Comparison of ENCODE assay signal across 9 mouse cellular contexts in the genomic region with DNA sequence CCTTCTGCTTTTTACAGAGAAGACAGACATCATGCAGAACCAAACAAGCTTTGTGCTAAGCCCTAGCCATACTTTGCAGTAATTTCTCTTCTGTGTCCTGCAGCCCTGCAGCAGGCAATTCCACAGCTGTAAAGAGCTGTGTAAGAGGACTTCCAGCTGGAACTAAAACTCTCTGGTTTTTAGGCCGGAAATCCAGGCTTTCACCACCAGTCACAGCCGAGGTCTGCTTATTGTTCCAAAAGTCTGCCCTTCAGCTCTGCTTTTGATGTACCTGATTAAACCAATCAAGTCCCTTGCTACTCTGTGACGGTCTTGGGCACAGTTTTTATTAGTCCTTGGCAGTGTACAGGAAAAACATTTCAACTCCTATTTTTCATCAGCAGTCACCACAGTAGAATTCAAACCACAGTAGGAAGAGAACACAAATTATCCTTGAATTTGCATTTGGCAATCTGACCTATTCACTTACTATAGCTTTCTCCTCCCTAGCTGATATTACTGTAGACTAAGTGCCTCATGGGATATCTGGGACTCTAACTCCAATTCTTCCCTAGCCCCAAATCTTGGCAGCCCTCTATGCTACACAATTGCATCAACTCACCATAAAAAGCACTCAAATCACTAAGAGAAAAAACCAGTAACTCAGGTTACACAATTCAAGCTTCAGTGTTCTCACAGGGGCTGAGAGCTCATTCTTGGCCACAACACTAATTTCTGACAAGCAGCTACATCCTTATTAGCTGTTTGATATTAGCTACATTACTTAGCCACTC. TPM values are rescaled to one million over a fixed set of nuclear protein-coding genes. Genes with fewer than 3 reads are reported as not detected.
DNase-seq lines count a peak whose midpoint lies in the region; ATAC-seq and TF ChIP-seq lines count a peak whose summit lies in the region.
"Had no signal": no experiment of that assay in that cellular context is flagged by ENCODE, and none has a peak within 500 bp of the region (broad histone marks: within the 10 kb centered on the region; RNA-seq: fewer than 3 reads in every experiment).

No protein-coding gene starts in this region.

- no peaks in the 10 kb centered on the region for H3K9me3 ChIP-seq in intestine, embryonic 15.5 days
- no peaks in the 10 kb centered on the region for H3K9me3 ChIP-seq in lung, embryonic 16.5 days (ENCODE audit: control insufficient read depth, low read length)

- ATAC-seq in intestine, embryonic 15.5 days, result 0 out of 2 replicates have a peak, but pooled peaks have one; percentile 9
- ATAC-seq in lung, embryonic 16.5 days (ENCODE audit: low read depth), result peak; percentile 74
- ATAC-seq: CD4-positive, CD25-positive, alpha-beta regulatory T cell, adult 4 months had no signal

- TF ChIP-seq EP300 in heart, adult 2 months (IDR thresholded peaks at IDR 0.05; ENCODE audit: insufficient read depth, low read depth, low read length), result no peak

- peaks cover 10% of the 10 kb centered on the region for H3K79me2 ChIP-seq in heart, adult 2 months (replicated peaks; ENCODE audit: control insufficient read depth, insufficient read depth, low read length)

- TF ChIP-seq CTCF in heart, adult 2 months (IDR thresholded peaks at IDR 0.05), result no peak

- H3K4me2 ChIP-seq in intestine, embryonic 15.5 days (replicated peaks), result no peak overlapping the region
- H3K4me2 ChIP-seq in lung, embryonic 16.5 days (ENCODE audit: low read depth, low read length), result 0 out of 2 replicates have a peak overlapping the region, but pooled peaks have one; percentile 48

- H3K4me1 ChIP-seq in heart, adult 2 months (ENCODE audit: control insufficient read depth, insufficient read depth, low read length), result peaks cover 16% of the 10 kb centered on the region
- peaks cover 6% of the 10 kb centered on the region for H3K4me1 ChIP-seq in brown adipose tissue, adult 24 weeks (ENCODE audit: control insufficient read depth, insufficient read depth, insufficient read length, low read length)
- H3K4me1 ChIP-seq in intestine, embryonic 15.5 days (replicated peaks), result peaks cover 23% of the 10 kb centered on the region
- H3K4me1 ChIP-seq in lung, embryonic 16.5 days (replicated peaks; ENCODE audit: control insufficient read depth, insufficient read depth, low read length), result peaks cover 34% of the 10 kb centered on the region

- TF ChIP-seq POLR2A in heart, adult 2 months (IDR thresholded peaks at IDR 0.05; ENCODE audit: insufficient read depth, low read depth, low read length), result no peak

- H3K9ac ChIP-seq in heart, adult 2 months (ENCODE audit: low read depth, low read length), result peak overlapping the region; percentile 57
- no peak overlapping the region for H3K9ac ChIP-seq in intestine, embryonic 15.5 days
- no peak overlapping the region for H3K9ac ChIP-seq in lung, embryonic 16.5 days (ENCODE audit: low read length)

- H3K27ac ChIP-seq in heart, adult 2 months, result peak overlapping the region; percentile 91
- H3K27ac ChIP-seq in brown adipose tissue, adult 24 weeks (replicated peaks; ENCODE audit: low read depth, low read length), result peak overlapping the region; percentile 37
- peak overlapping the region; percentile 49 for H3K27ac ChIP-seq in intestine, embryonic 15.5 days
- peak overlapping the region; percentile 61 for H3K27ac ChIP-seq in lung, embryonic 16.5 days (ENCODE audit: low read length)

- DNase-seq in heart, adult 2 months, result peak in 1 of 2 experiments; percentile 21
- DNase-seq in heart, postnatal 36 days, result no peak
- DNase-seq in left cerebral cortex, postnatal 10 days (ENCODE audit: extremely low spot score in 1 of 2, low spot score in 2 of 2), result no peak
- DNase-seq in cerebellum, adult 18-20 months, result no peak
- no peak for DNase-seq in thymus, postnatal 36 days

- H3K4me3 ChIP-seq in heart, adult 2 months, result no peak overlapping the region
- H3K4me3 ChIP-seq in brown adipose tissue, adult 24 weeks (ENCODE audit: insufficient read depth, low read depth, low read length), result peak overlapping the region; percentile 9; the same call in 1 of the 2 replicates
- H3K4me3 ChIP-seq in intestine, embryonic 15.5 days (replicated peaks), result no peak overlapping the region
- H3K4me3 ChIP-seq in lung, embryonic 16.5 days (ENCODE audit: low read length), result no peak overlapping the region

- H3K27me3 ChIP-seq in heart, adult 2 months (ENCODE audit: control insufficient read depth, insufficient read depth, low read length), result no peaks in the 10 kb centered on the region
- H3K27me3 ChIP-seq in intestine, embryonic 15.5 days (replicated peaks), result no peaks in the 10 kb centered on the region
- H3K27me3 ChIP-seq in lung, embryonic 16.5 days (ENCODE audit: control insufficient read depth, insufficient read depth, low read depth, low read length), result no peaks in the 10 kb centered on the region

- intact Hi-C loops in heart, adult 2 months (cut with DNase I), result no loop called here
- intact Hi-C loops in heart, postnatal 36 days (cut with DNase I), result no loop called here
- intact Hi-C loops in left cerebral cortex, postnatal 10 days (cut with DNase I), result no loop called here

- WGBS in heart, adult 2 months, result 9% methylated on average over 3 of the region's 3 CpGs
- 20% methylated on average over 3 of the region's 3 CpGs for WGBS in intestine, embryonic 15.5 days
- WGBS in lung, embryonic 16.5 days, result 20% methylated on average over 3 of the region's 3 CpGs

- H3K36me3 ChIP-seq in heart, adult 2 months (ENCODE audit: control insufficient read depth, insufficient read depth, low read length), result peaks cover 18% of the 10 kb centered on the region
- no peaks in the 10 kb centered on the region for H3K36me3 ChIP-seq in intestine, embryonic 15.5 days
- no peaks in the 10 kb centered on the region for H3K36me3 ChIP-seq in lung, embryonic 16.5 days (ENCODE audit: control insufficient read depth, insufficient read depth, low read length)

RNA-seq across cellular contexts. Expression of a gene that starts 14.2 kb away (rescaled TPM):
- total RNA-seq in heart, adult 2 months (2021), result 10 to 100 TPM; 46.0 to 50.6 TPM
- 179 and 212 TPM in 2 replicates for polyA plus RNA-seq in heart, adult 2 months (2012; rRNA removed)
- total RNA-seq in heart, postnatal 36 days (2021), result 10 to 100 TPM; 54.8 to 63.6 TPM
- 37.2 and 49.9 TPM in 2 replicates for polyA plus RNA-seq in brown adipose tissue, adult 24 weeks (2012; ENCODE audit: insufficient read depth, insufficient read length, missing spikeins)
- 77.8 and 86.2 TPM in 2 replicates for polyA plus RNA-seq in intestine, embryonic 15.5 days (2015; fragmentation: Nextera tagmentation; extraction: Ambion mirVana)
- polyA plus RNA-seq in lung, embryonic 16.5 days (2015; fragmentation: Nextera tagmentation; extraction: Ambion mirVana), result 93.3 and 96.5 TPM in 2 replicates
- total RNA-seq in left cerebral cortex, postnatal 10 days (2021), result 10 to 100 TPM; 43.8 to 47.9 TPM

RNA-seq across cellular contexts. Expression of a gene that starts 37.4 kb away (rescaled TPM):
- total RNA-seq in heart, adult 2 months (2021), result under 1 TPM; 0.05 TPM
- 0.09 and 0.12 TPM in 2 replicates for polyA plus RNA-seq in heart, adult 2 months (2012; rRNA removed)
- total RNA-seq in heart, postnatal 36 days (2021), result under 1 TPM; 0.06 to 0.08 TPM
- polyA plus RNA-seq in brown adipose tissue, adult 24 weeks (2012; ENCODE audit: insufficient read depth, insufficient read length, missing spikeins), result not detected in 2 replicates
- 1.3 and 1.4 TPM in 2 replicates for polyA plus RNA-seq in intestine, embryonic 15.5 days (2015; fragmentation: Nextera tagmentation; extraction: Ambion mirVana)
- 0.69 and 0.73 TPM in 2 replicates for polyA plus RNA-seq in lung, embryonic 16.5 days (2015; fragmentation: Nextera tagmentation; extraction: Ambion mirVana)
- 10 to 100 TPM; 38.9 to 41.0 TPM for total RNA-seq in left cerebral cortex, postnatal 10 days (2021)

Comparison
In these comparisons a context has a peak if more than half of its experiments do, and no peak if none do; other contexts are left out.
1. H3K27ac ChIP-seq: peak in every context shown above with its lines; median percentile 91 in heart, adult 2 months; 61 in lung, embryonic 16.5 days; 49 in intestine, embryonic 15.5 days; 37 in brown adipose tissue, adult 24 weeks.